Mouse (Mus musculus): Measurements from ENCODE around the gene Serpina3a.

DNA sequence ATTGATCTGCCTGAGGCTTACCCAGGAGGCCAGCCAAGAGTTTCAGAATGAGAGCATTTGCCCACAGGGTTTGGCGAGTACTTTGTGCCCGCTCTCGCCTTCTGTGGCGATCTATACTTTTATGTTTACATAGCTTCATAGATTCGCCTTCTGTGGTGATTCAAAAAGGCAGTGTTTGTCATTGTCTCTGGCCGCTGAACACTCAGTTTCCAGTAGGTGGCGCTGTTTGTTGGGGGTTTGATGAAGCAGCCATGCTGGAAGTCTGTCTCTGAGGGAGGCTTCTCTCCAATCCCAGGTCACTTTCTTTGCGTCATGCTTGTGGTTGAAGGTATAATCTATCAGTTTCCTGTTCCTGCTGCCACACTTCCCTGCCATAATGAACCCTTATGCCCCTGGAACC lies 46.3 kb upstream of the Serpina3a start:
- peak; percentile 71 for TF ChIP-seq CTCF (IDR thresholded peaks at IDR 0.05; ENCODE audit: low read depth, low read length)
- no peak for TF ChIP-seq POLR2A (IDR thresholded peaks at IDR 0.05; ENCODE audit: extremely low read depth, insufficient read depth, low read length)

Data from liver, adult 2 months (tissue).